Mouse (Mus musculus) myocyte (in vitro differentiated cells): ENCODE results near the gene Pwwp2a.

Experiments
- CEBPB ChIP-seq: IDR thresholded peaks from 2 replicates; pipeline ENCODE4 v1.6.1; 2011; ENCODE audit warnings: mild to moderate bottlenecking, moderate library complexity; ENCODE audit not compliant: poor library complexity, insufficient read depth, severe bottlenecking
- E2F4 ChIP-seq: IDR thresholded peaks from one replicate; pipeline ENCODE4 v1.6.1; 2011; ENCODE audit warnings: mild to moderate bottlenecking, control low read depth, moderate library complexity; ENCODE audit not compliant: insufficient read depth
- MAX ChIP-seq: IDR thresholded peaks from one replicate; pipeline ENCODE4 v1.6.1; 2011; ENCODE audit warnings: low read depth, mild to moderate bottlenecking, control low read depth
- MYOD1 ChIP-seq, 3 experiments: IDR thresholded peaks; one replicate each; pipeline ENCODE4 v1.6.1; 2011; ENCODE audit warnings: control low read depth in 2 of 3, low read depth in 2 of 3, mild to moderate bottlenecking in 2 of 3, moderate library complexity in 1 of 3; ENCODE audit not compliant: insufficient read length in 2 of 3, control insufficient read depth in 1 of 3
- MYOG ChIP-seq, 3 experiments: IDR thresholded peaks; one replicate each; pipeline ENCODE4 v1.6.1; 2011; ENCODE audit warnings: control low read depth in 2 of 3, low read depth in 2 of 3, mild to moderate bottlenecking in 2 of 3; ENCODE audit not compliant: insufficient read length in 2 of 3, control insufficient read depth in 1 of 3, insufficient read depth in 1 of 3
- POLR2A ChIP-seq: IDR thresholded peaks from one replicate; pipeline ENCODE4 v1.6.1; 2011; ENCODE audit warnings: low read depth, mild to moderate bottlenecking, control low read depth, moderate library complexity; ENCODE audit not compliant: insufficient read length
- POLR2AphosphoS2 ChIP-seq: IDR thresholded peaks from one replicate; pipeline ENCODE4 v1.6.1; 2011; ENCODE audit warnings: low read depth, control low read depth; ENCODE audit not compliant: insufficient read length
- REST ChIP-seq: IDR thresholded peaks from one replicate; pipeline ENCODE4 v1.6.1; 2011; ENCODE audit warnings: mild to moderate bottlenecking, control low read depth, moderate library complexity; ENCODE audit not compliant: insufficient read depth, insufficient read length
- SRF ChIP-seq: IDR thresholded peaks from one replicate; pipeline ENCODE4 v1.6.1; 2011; ENCODE audit warnings: low read depth; ENCODE audit not compliant: control insufficient read depth, insufficient read length
- TCF12 ChIP-seq: IDR thresholded peaks from one replicate; pipeline ENCODE4 v1.6.1; 2011; ENCODE audit warnings: mild to moderate bottlenecking, control low read depth; ENCODE audit not compliant: poor library complexity, insufficient read depth, severe bottlenecking
- TCF3 ChIP-seq: IDR thresholded peaks from one replicate; pipeline ENCODE4 v1.6.1; 2011; ENCODE audit warnings: low read depth, control low read depth; ENCODE audit not compliant: insufficient read length
- USF1 ChIP-seq: IDR thresholded peaks from one replicate; pipeline ENCODE4 v1.6.1; 2011; ENCODE audit warnings: low read depth, mild to moderate bottlenecking, control low read depth, moderate library complexity

GRCm38 (mm10) chr11:43656464-43656863, 25.3 kb upstream of the Pwwp2a start:
- TF ChIP-seq POLR2A (no peak), MAX (no peak), USF1 (no peak), MYOG (IDR thresholded peaks at IDR 0.05; ENCODE audit: control insufficient read depth in 1 of 3, insufficient read depth in 1 of 3, insufficient read length in 2 of 3, low read depth in 2 of 3) (no peak), POLR2AphosphoS2 (no peak), TCF12 (no peak), TCF3 (no peak), MYOD1 (IDR thresholded peaks at IDR 0.05; ENCODE audit: control insufficient read depth in 1 of 3, insufficient read length in 2 of 3, low read depth in 2 of 3) (no peak), E2F4 (no peak), REST (no peak), CEBPB (no peak), SRF (no peak)
